Mouse (Mus musculus): ENCODE data around the gene Map1b.

DNA sequence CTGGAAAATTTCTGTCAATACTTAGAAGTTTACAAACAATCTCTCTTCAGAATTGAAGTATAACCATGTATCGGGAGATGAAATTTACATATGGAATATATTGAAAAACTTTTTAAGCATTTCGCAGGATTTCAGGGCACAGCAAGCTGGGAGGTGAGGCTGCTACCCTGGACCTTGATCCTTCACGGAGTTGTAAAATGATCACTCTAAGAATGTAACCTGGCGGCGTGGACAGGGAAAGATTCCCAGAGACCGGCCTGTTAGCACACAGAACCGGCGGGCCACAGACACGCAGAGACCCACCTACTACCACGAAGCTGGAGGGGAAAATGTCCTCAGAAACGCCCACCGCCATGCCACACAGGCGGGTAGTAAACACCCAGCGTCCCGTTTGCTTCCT lies 41.5 kb upstream of the Map1b start:
- TF ChIP-seq CTCF (IDR thresholded peaks at IDR 0.05; ENCODE audit: control insufficient read depth, insufficient read depth, low read length) (no peak), POLR2A (IDR thresholded peaks at IDR 0.05; ENCODE audit: borderline replicate concordance, control insufficient read depth, low read depth, low read length) (no peak)
